Mouse (Mus musculus): ENCODE data around the gene Rai1. TPM values are rescaled to one million over a fixed set of nuclear protein-coding genes. Genes with fewer than 3 reads are reported as not detected.

Gene Rai1
- 22.2 and 25.4 TPM in 2 replicates for polyA plus RNA-seq (2015; fragmentation: Nextera tagmentation; extraction: Ambion mirVana)

DNA sequence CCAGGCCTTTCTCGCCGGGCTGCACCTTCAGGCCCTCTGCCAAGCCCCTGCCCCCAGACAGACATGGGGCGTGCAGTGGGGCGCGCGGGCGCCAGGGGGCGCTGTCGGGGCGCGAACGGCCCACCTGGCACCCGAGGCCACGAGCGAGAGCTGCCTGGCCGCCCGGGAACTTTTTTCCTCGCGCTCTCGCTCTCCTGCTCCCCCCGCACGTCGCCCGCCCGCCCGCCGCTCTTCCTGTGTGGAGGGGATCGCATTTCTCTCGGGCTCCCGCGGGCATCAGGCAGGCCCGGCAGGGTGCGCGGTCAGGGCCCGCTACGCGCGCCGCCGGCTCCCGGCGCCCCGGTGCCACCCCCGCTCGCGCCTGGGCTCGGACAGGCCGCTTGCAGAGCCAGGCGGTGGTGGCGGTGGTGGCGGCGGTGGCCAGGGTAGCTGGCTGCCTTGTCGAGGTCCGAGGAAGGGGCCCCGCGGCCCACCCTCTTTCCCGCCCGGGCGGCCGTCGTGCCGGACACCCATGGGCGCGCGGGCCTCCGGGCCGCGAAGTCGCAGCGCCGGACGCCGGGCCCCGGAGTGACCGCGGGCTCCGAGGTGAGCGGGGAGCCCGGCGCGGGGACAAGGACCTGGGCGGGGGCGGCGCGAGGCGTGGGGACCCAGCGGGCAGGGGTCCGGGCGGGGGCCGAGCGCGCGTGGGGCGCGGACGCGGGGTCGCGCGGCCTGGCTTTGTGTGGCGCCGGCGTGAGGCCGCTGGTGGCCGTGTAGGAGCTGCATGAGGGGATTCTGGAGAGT lies at the start of gene Rai1:
Gene Rai1, plus strand, starts transcription at position 204 of the 783 bp plus-strand sequence.
- Histone ChIP-seq H3K4me2 (replicated peaks) (peak within 1 kb of the TSS; percentile 77), H3K4me3 (replicated peaks) (peak within 1 kb of the TSS; percentile 91), H3K36me3 (no peaks in the 10 kb centered on the region), H3K9ac (peak within 1 kb of the TSS; percentile 99), H3K9me3 (replicated peaks) (no peaks in the 10 kb centered on the region), H3K27me3 (no peaks in the 10 kb centered on the region), H3K27ac (replicated peaks) (peak within 1 kb of the TSS; percentile 98), H3K4me1 (peaks cover 42% of the 10 kb centered on the region)
- WGBS, result under 1% methylated on average over 101 of the region's 105 CpGs
- ATAC-seq (ENCODE audit: insufficient number of reproducible peaks, low FRiP score, low TSS enrichment, low read depth), result peak; percentile 76

DNA sequence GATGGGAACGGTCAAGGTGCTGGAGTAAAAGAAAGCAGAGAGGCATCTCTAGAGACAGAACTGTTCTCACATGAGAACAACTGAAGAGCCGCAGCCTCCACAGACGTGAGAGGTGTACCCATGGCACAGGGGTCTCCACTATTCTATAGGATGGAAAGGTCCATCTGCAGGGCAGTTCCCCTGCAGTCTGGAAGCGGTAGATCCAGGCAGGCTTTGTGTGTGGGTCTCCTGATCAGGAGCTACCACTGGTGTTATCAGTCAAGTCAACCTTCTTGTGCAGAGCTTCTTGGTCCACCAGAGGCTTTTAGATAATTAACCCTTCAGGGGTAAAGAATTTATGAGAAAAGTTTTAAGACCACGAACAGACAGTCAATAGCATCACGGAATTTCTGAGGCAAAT lies 48.3 kb upstream of the Rai1 start:
- ATAC-seq (ENCODE audit: insufficient number of reproducible peaks, low FRiP score, low TSS enrichment, low read depth), result no peak
- H3K27ac ChIP-seq (replicated peaks), result no peak overlapping the region
- H3K4me3 ChIP-seq (replicated peaks), result no peak overlapping the region
- H3K9ac ChIP-seq, result no peak overlapping the region
- H3K9me3 ChIP-seq (replicated peaks), result no peaks in the 10 kb centered on the region
- H3K27me3 ChIP-seq, result no peaks in the 10 kb centered on the region
- no peaks in the 10 kb centered on the region for H3K36me3 ChIP-seq
- 79% methylated on average over 6 of the region's 6 CpGs for WGBS
- H3K4me1 ChIP-seq, result peaks cover 5% of the 10 kb centered on the region; the same call in 1 of the 2 replicates
- H3K4me2 ChIP-seq (replicated peaks), result no peak overlapping the region

DNA sequence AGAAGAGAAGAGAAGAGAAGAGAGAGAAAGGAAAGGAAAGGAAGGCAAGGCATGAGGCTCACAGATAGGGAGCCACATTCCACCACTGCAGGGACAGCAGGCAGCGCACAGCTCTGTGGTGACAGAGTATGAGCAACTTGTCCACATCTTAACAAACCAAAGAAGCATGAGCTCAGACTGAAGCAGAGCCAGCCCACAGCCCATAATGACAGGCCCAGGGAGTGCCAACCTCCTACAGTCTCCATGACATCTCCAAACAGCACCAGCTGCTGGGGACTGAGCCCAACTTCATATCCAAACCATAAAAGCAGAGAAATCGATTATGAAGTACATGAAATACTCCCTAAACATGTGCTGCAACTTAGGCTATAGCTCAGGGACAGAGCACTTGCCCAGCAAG lies 46.8 kb upstream of the Rai1 start:
- ATAC-seq (ENCODE audit: insufficient number of reproducible peaks, low FRiP score, low TSS enrichment, low read depth), result peak; percentile 78; the same call in 1 of the 2 replicates
- WGBS, result 40% methylated on average over 2 of the region's 2 CpGs
- H3K27ac ChIP-seq (replicated peaks), result 0 out of 2 replicates have a peak overlapping the region, but pooled peaks have one; percentile 34
- H3K27me3 ChIP-seq, result no peaks in the 10 kb centered on the region
- no peaks in the 10 kb centered on the region for H3K9me3 ChIP-seq (replicated peaks)
- H3K4me3 ChIP-seq (replicated peaks), result no peak overlapping the region
- peaks cover 5% of the 10 kb centered on the region; the same call in 1 of the 2 replicates for H3K4me1 ChIP-seq
- H3K36me3 ChIP-seq, result no peaks in the 10 kb centered on the region
- H3K9ac ChIP-seq, result no peak overlapping the region
- no peak overlapping the region for H3K4me2 ChIP-seq (replicated peaks)

GRCm38 (mm10) chr11:60058441-60058840 lies 46.4 kb upstream of the Rai1 start:
- ATAC-seq (ENCODE audit: insufficient number of reproducible peaks, low FRiP score, low TSS enrichment, low read depth), result no peak; the same call in 1 of the 2 replicates
- no peaks in the 10 kb centered on the region for H3K27me3 ChIP-seq
- no peaks in the 10 kb centered on the region for H3K9me3 ChIP-seq (replicated peaks)
- 74% methylated on average over 10 of the region's 10 CpGs for WGBS
- no peaks in the 10 kb centered on the region for H3K36me3 ChIP-seq
- no peak overlapping the region for H3K9ac ChIP-seq
- H3K4me1 ChIP-seq, result peaks cover 5% of the 10 kb centered on the region; the same call in 1 of the 2 replicates
- no peak overlapping the region for H3K4me2 ChIP-seq (replicated peaks)
- no peak overlapping the region for H3K4me3 ChIP-seq (replicated peaks)
- 0 out of 2 replicates have a peak overlapping the region, but pooled peaks have one; percentile 34 for H3K27ac ChIP-seq (replicated peaks)

DNA sequence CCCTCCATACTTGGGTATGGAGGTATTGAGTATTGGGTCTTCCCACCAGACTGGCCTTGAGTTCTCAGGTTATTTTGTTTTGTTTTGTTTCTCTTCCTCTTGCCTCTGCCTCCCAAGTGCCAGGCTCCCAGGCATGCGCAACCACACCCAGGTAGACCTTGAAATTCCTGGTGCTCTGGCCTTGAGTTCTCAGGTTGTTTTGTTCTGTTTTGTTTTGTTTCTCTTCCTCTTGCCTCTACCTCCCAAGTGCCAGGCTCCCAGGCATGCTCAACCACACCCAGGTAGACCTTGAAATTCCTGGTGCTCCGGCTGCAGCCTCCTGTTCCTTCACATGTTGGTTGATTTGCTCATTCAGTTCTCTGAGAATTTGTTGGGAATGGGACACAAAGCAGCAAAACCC lies 44.8 kb upstream of the Rai1 start:
- Histone ChIP-seq H3K4me1 (peaks cover 5% of the 10 kb centered on the region; the same call in 1 of the 2 replicates), H3K27me3 (no peaks in the 10 kb centered on the region), H3K36me3 (no peaks in the 10 kb centered on the region), H3K4me3 (replicated peaks) (no peak overlapping the region), H3K9ac (no peak overlapping the region), H3K9me3 (replicated peaks) (no peaks in the 10 kb centered on the region), H3K27ac (replicated peaks) (no peak overlapping the region), H3K4me2 (replicated peaks) (no peak overlapping the region)
- no peak for ATAC-seq (ENCODE audit: insufficient number of reproducible peaks, low FRiP score, low TSS enrichment, low read depth)
- WGBS, result 91% methylated on average over 2 of the region's 2 CpGs

DNA sequence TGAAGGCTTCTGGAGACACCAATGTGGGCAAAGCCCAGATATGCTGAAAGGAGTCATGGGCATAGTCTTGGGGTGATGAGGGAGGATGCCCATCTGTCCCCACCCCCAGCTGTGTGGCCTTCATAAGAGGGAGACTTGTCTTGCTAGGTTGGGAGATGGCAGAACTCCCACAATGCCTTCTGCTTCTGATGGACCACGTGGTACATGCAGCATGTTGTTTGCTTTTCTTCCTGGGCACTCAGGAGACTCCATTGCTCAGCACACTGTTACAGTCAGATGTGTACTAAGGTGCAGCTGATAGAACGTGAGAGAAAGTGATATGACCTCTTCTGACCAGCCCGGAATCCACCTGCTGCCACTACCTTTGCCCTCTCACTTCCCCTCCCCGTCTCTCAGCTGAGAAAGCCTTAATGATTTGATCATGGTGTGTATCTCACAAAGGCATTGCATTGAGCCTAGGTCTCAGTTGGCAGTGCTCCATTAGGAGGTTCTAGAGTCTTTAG lies 43.3 kb upstream of the Rai1 start:
- peaks cover 5% of the 10 kb centered on the region; the same call in 1 of the 2 replicates for H3K4me1 ChIP-seq
- H3K9me3 ChIP-seq (replicated peaks), result no peaks in the 10 kb centered on the region
- H3K27me3 ChIP-seq, result no peaks in the 10 kb centered on the region
- no peak overlapping the region for H3K27ac ChIP-seq (replicated peaks)
- no peaks in the 10 kb centered on the region for H3K36me3 ChIP-seq
- H3K4me2 ChIP-seq (replicated peaks), result no peak overlapping the region
- H3K4me3 ChIP-seq (replicated peaks), result no peak overlapping the region
- no peak for ATAC-seq (ENCODE audit: insufficient number of reproducible peaks, low FRiP score, low TSS enrichment, low read depth)
- H3K9ac ChIP-seq, result no peak overlapping the region
- 75% methylated on average over 4 of the region's 4 CpGs for WGBS

DNA sequence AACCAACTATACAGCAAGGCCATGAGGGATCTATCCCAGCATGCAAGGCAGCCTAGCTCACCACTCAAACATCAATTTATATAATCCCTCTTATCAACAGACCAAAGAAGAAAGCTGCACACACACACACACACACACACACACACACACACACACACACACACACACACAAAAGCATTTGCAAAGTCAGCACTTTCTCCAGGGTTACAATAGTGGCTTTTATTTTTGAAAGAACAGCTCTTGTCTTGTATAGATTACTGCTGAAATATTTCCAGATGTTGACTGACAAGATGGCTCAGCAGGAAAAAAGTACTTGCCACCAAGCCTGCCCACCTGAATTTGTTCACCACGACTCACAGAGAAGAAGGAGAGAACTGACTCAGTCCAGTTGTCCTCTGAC lies 39.5 kb upstream of the Rai1 start:
- H3K9me3 ChIP-seq (replicated peaks), result no peaks in the 10 kb centered on the region
- H3K9ac ChIP-seq, result no peak overlapping the region
- no peaks in the 10 kb centered on the region for H3K27me3 ChIP-seq
- no peak for ATAC-seq (ENCODE audit: insufficient number of reproducible peaks, low FRiP score, low TSS enrichment, low read depth)
- no peak overlapping the region for H3K4me3 ChIP-seq (replicated peaks)
- no peaks in the 10 kb centered on the region for H3K36me3 ChIP-seq
- no peak overlapping the region for H3K27ac ChIP-seq (replicated peaks)
- no peak overlapping the region for H3K4me2 ChIP-seq (replicated peaks)
- WGBS, result 19% methylated on average over 1 of the region's 1 CpGs
- H3K4me1 ChIP-seq, result no peaks in the 10 kb centered on the region

GRCm38 (mm10) chr11:60067646-60068045 lies 37.2 kb upstream of the Rai1 start:
- 84% methylated on average over 4 of the region's 4 CpGs for WGBS
- H3K4me1 ChIP-seq, result no peaks in the 10 kb centered on the region
- no peaks in the 10 kb centered on the region for H3K9me3 ChIP-seq (replicated peaks)
- no peak overlapping the region for H3K27ac ChIP-seq (replicated peaks)
- no peak for ATAC-seq (ENCODE audit: insufficient number of reproducible peaks, low FRiP score, low TSS enrichment, low read depth)
- H3K36me3 ChIP-seq, result no peaks in the 10 kb centered on the region
- no peak overlapping the region for H3K4me3 ChIP-seq (replicated peaks)
- no peaks in the 10 kb centered on the region for H3K27me3 ChIP-seq
- no peak overlapping the region for H3K4me2 ChIP-seq (replicated peaks)
- no peak overlapping the region for H3K9ac ChIP-seq

- no peak for ATAC-seq (ENCODE audit: insufficient number of reproducible peaks, low FRiP score, low TSS enrichment, low read depth)
Measured at GRCm38 (mm10) chr11:60068631-60069030, 36.2 kb upstream of the Rai1 start.

GRCm38 (mm10) chr11:60070599-60070998 lies 34.2 kb upstream of the Rai1 start:
- Histone ChIP-seq H3K4me1 (no peaks in the 10 kb centered on the region), H3K27ac (replicated peaks) (no peak overlapping the region), H3K9me3 (replicated peaks) (no peaks in the 10 kb centered on the region), H3K4me2 (replicated peaks) (no peak overlapping the region), H3K27me3 (no peaks in the 10 kb centered on the region), H3K9ac (no peak overlapping the region), H3K36me3 (no peaks in the 10 kb centered on the region), H3K4me3 (replicated peaks) (no peak overlapping the region)
- ATAC-seq (ENCODE audit: insufficient number of reproducible peaks, low FRiP score, low TSS enrichment, low read depth), result no peak
- WGBS, result 32% methylated on average over 8 of the region's 8 CpGs

More at GRCm38 (mm10) chr11:60068631-60069030, 36.2 kb upstream of the Rai1 start:
- no peak overlapping the region for H3K4me2 ChIP-seq (replicated peaks)
- H3K27ac ChIP-seq (replicated peaks), result no peak overlapping the region
- H3K36me3 ChIP-seq, result no peaks in the 10 kb centered on the region
- no peak overlapping the region for H3K9ac ChIP-seq
- H3K27me3 ChIP-seq, result no peaks in the 10 kb centered on the region
- H3K4me1 ChIP-seq, result no peaks in the 10 kb centered on the region
- no peaks in the 10 kb centered on the region for H3K9me3 ChIP-seq (replicated peaks)
- H3K4me3 ChIP-seq (replicated peaks), result no peak overlapping the region

DNA sequence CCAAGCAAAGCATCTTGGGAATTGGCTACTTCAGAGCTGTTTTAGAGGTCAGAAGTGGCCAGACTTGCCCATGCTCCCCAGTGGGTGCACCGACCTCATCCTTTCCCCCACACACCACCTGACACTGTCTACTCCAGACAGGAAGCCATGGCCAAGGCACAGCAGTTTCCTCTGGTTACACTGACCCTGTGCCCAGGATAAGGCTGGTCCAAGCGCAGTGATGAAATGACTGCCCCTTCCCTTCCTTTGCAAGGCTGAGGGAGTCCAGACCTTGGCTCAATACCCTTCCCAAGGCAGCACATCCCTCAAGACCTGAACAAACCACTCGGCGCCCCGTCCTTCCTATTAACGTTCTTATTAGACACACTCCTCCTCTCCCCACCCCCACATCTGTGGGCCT lies 33.6 kb upstream of the Rai1 start:
- Histone ChIP-seq H3K4me1 (no peaks in the 10 kb centered on the region), H3K4me3 (replicated peaks) (no peak overlapping the region), H3K36me3 (no peaks in the 10 kb centered on the region), H3K4me2 (replicated peaks) (no peak overlapping the region), H3K27ac (replicated peaks) (no peak overlapping the region), H3K27me3 (no peaks in the 10 kb centered on the region), H3K9ac (no peak overlapping the region), H3K9me3 (replicated peaks) (no peaks in the 10 kb centered on the region)
- 79% methylated on average over 6 of the region's 6 CpGs for WGBS
- ATAC-seq (ENCODE audit: insufficient number of reproducible peaks, low FRiP score, low TSS enrichment, low read depth), result no peak

Measured in embryonic facial prominence, embryonic 15.5 days (tissue).